Mouse (Mus musculus): ENCODE data around the gene Rhbdl3.

DNA sequence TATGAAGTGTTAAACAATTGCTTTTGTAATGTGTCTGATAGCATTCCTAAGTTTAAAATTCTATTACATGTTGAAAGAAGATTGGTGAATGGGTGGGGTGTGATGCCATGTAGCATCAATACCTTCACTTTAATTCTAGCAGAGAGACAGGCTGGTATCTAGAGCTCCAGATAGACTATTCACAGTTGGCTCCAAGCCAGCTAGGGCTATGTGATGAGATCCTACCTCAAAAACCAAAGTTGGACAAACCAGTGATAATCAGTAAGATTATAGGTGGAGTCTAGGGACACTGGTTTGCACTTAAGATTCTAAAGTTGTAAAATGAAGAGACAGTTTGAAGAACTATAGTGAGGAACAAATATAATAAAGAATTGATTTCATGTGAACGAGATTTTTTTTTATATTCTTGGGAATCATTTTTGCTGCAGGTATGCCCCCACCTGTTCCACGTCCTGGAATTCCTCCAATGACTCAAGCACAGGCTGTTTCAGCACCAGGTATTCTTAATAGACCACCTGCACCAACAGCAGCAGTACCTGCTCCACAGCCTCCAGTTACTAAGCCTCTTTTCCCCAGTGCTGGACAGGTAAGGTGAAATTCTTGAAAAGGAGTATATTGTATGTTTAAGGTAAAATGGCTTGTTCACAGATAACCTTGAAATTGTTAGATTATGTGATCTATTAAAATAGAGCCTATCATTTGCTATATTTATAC, 90.9 kb downstream of the Rhbdl3 start:
- TF ChIP-seq CTCF (IDR thresholded peaks at IDR 0.05; ENCODE audit: control insufficient read depth, insufficient read depth, low read length) (no peak), POLR2A (IDR thresholded peaks at IDR 0.05; ENCODE audit: borderline replicate concordance, control insufficient read depth, low read depth, low read length) (no peak)

Measured in bone marrow, adult 2 months (tissue).